Mouse (Mus musculus) testis, postnatal 14 days (tissue): ENCODE results near the gene Negr1.

Source experiments
- DNase-seq: peaks from one replicate; pipeline ENCODE4 v3.0.0; 2021; ENCODE audit warnings: low spot score

The Negr1 gene

GRCm38 (mm10) chr3:156903925-156904576 lies 342.5 kb downstream of the Negr1 start:
- DNase-seq = no peak

DNA sequence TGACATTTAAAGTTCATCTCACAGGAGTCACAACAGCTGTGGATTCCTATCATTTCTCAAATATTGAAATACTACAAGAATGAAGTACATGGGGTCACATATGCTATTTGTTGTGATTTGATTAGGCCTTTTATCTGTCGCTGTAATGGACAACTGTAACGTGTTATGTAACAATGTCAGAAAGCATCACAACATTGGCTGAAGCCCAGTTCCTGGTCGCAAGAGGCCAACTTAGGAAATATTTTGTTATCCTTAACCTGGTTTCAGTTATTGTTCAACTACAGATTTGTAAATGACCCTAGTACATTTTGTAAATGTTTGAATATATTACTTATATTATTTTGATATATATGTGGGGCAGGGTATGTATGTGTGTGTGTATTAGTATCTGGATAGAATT lies 351.2 kb downstream of the Negr1 start:
- DNase-seq = no peak

- no peak for DNase-seq
Observed at GRCm38 (mm10) chr3:156921369-156921768, 359.8 kb downstream of the Negr1 start.

GRCm38 (mm10) chr3:156923159-156923558 lies 361.6 kb downstream of the Negr1 start:
- no peak for DNase-seq

DNA sequence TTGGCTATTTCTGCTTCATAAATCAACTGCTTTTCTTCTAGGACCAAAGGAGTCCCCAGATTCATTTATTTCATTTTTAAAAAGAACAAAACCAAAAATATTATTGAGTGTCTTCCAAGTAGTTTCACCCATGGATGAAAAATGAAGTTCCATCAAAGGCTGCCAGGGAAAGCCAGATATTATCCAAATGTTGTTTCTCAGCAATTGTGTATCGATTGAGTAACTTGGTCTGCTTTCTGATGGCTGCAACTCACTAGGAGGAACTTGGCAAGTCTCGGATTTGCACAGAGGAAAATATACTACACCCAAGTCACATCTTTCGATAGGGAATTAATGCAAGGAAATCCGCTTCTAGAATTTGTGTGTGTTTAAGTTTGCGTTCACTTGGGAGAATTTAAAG lies 363.5 kb downstream of the Negr1 start:
- DNase-seq = no peak

GRCm38 (mm10) chr3:156928396-156929061 lies 366.9 kb downstream of the Negr1 start:
- peak; percentile 22 for DNase-seq

DNA sequence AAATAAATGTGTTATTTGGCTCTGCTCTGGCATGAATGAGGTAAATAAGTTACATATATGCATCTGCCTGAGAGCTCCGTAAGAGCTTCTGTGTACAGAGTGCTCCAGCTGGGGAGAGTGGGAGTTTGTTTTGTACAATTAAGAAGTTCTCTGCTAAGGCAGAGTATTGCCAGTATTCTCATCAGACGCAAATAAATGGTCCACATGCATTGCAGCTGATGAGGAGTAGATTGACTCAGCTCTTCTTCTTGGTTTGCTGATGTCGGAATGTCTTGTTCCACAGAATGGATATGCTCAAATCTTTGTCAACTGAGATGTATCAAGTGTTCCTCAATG lies 367.4 kb downstream of the Negr1 start:
- no peak for DNase-seq

DNA sequence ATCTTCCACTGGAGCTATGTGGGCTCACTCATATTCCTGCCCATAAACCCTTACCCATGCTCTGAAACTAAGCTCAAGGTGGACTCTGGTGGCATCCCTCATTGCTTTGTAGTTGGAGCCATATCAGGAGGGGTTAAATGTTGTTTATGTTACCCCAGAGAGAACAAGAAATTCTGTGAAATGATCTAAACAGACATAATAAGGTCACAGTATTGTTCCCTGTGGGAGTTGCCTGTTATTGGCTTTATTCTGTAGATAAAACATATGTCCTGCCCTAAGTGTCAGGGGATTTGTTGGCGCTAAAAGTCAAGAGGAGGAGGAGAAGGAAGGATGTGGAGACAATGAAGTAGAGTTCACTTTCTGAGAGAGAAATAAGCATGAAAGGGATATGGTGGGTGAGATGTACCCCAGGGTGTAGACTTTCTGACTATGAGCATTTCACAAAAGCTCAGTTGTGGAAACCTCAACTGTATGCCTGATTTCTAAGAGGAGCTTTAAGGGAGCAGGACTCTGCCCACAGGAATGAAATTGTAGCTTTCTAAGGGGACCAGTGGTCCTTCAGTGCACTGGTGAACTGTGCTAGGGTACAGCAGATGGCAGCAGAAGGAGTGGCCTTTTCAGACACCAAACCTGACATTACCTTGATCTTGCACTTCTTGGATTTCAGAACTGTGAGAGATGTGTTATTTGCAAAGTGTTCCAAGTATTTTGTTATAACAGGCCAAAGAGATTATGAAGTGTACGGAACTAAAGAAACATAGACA lies 368.3 kb downstream of the Negr1 start:
- no peak for DNase-seq

GRCm38 (mm10) chr3:156931011-156931410 lies 369.4 kb downstream of the Negr1 start:
- DNase-seq = no peak

DNA sequence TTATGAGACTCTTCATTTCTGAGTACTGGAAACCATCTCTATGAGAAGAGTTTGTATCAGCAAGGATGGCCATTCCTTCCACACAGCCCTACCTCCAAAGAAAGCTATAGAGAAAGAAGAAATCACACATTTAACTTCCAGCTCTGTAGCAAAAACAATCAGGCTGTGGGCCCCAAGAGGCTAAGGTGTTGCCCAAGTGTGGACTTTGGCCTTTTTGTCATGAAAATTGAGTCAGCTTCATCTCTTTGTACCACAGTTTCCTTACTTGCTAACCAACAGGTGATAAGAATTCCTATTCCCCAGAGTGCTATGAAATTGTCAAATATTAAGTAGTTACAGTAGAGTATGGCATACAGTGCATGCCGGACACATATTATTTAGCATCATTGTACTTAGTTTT lies 369.9 kb downstream of the Negr1 start:
- DNase-seq = no peak

DNA sequence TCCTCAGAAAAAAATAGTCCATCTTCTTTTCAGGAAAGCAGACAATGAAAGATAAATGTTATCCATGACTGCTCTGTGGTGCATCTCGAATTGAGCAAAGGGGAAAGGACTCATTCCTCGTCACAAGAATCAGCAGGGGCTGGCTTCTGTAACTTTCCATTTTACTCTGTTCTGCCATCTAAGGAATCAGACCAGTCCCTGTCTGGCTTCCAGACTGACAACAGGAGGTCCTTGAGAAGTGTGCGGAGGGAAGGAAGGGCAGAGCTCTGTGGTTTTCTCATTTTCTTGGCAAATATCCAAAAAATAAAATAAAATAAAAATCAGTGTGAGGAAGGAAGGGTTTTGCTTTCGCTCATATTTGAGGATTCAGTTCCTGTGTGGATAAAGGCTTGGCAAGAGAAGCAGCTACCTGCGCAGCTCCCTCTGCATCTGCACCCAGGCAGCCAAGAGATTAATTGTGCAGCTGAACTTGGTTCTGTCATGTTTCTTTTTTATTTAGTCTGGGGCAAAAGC lies 373.2 kb downstream of the Negr1 start:
- no peak for DNase-seq

- no peak for DNase-seq
Observed at GRCm38 (mm10) chr3:156947404-156947803, 385.8 kb downstream of the Negr1 start.

- no peak for DNase-seq
Observed at GRCm38 (mm10) chr3:156952970-156953369, 391.4 kb downstream of the Negr1 start.

DNA sequence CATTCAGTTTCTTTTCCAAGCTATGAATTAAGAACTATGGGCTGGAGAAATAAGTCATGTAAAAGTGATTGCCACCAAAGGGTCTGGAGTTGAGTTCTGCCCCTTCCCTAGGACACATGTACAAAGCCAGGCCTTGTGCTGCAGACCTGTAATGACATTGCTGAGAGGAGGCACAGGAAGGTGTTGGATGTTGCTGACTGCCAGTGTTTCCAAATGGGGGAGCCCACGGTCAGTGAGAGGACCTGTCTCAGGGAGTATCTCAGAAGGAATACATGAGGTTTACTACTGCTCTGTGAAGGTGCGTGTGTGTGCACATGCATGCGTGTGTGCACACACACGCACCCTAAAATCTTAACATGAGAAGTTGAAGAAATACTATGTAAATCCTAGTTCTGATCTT lies 393.5 kb downstream of the Negr1 start:
- no peak for DNase-seq

DNA sequence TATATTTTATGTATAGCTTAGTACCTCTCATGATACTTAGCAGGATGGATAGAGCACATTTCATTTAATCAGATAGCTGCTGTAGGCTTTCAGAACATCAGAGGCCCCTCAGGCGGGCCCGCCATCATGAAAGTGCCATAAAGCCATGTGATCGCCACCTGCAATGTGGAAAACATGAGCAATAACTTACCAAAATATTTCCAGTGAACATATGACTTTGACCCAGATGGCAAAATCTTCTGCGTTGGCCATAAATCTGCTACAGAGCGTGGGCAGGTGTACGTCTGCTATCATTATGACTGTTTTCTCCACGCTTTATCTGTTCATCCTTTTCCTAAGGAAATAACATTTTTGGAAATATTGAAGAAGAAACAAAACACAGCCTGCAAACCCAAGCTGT lies 397.0 kb downstream of the Negr1 start:
- DNase-seq = no peak

- no peak for DNase-seq
Observed at GRCm38 (mm10) chr3:156968764-156969163, 407.2 kb downstream of the Negr1 start.

DNA sequence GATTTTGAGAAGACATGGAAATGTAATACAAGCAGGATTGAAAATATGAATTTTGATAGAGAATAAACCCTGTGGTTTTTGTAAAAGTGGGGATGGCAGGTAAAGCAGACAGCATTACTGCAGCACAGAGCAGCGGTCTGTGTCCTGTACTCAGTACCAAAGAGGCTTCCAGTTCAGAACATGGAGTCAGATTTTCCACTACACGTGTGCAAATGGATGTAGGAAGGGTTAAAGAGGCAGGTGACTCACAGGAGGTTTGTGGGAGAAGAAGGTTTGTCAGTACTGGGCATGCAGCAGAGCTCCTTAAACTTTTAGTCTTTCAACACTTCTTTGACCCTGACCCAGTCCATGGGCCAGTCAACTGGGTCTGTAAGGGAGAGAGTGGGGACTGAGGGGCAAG lies 409.5 kb downstream of the Negr1 start:
- DNase-seq = no peak

DNA sequence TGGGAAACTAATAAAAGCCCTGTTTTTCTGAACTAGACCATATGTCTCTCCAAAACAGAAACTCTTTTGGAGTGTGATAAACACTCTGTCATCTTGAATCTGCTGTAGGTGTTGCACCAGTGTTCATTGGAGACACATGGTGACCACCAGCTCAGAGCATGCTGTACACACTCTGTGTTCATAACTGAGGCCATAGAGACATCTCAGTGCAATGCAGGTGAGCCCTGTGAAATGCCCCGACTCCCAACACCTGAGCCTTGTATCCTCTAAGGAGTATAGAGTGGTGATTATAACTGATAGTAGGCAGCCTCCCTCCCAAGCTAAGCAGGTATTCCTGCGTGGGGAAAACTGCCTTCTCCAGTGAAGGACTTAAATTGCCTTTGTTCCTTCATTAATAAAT lies 415.2 kb downstream of the Negr1 start:
- no peak for DNase-seq

- no peak for DNase-seq
Observed at GRCm38 (mm10) chr3:156980042-156980716, 418.6 kb downstream of the Negr1 start.

GRCm38 (mm10) chr3:156982102-156982501 lies 420.5 kb downstream of the Negr1 start:
- no peak for DNase-seq

GRCm38 (mm10) chr3:156987113-156987512 lies 425.5 kb downstream of the Negr1 start:
- DNase-seq = no peak

GRCm38 (mm10) chr3:156992171-156992570 lies 430.6 kb downstream of the Negr1 start:
- no peak for DNase-seq

GRCm38 (mm10) chr3:156992811-156993210 lies 431.2 kb downstream of the Negr1 start:
- DNase-seq = no peak
